Mouse (Mus musculus) spleen, adult 2 months (tissue): ENCODE results near the gene Tlk2.

Experiments used
- CTCF ChIP-seq: fragments of 200-500 bp; IDR thresholded peaks from 2 replicates; pipeline ENCODE4 v1.5.1; 2011; ENCODE audit warnings: mild to moderate bottlenecking, inconsistent platforms; ENCODE audit not compliant: insufficient read depth, insufficient read length, insufficient replicate concordance; ENCODE audit errors: extremely low read depth
- POLR2A ChIP-seq: fragments of 200-500 bp; IDR thresholded peaks from 2 replicates; pipeline ENCODE4 v1.6.1; 2011; ENCODE audit warnings: low read depth, low read length, inconsistent platforms

GRCm38 (mm10) chr11:105240991-105241390 is 62.4 kb downstream of the Tlk2 start:
- TF ChIP-seq POLR2A (no peak), CTCF (no peak)
